In genomic region chr2:25224492-25224765, GRCm38 (mm10) we compare ENCODE assay signal across 8 mouse cellular contexts. TPM values are rescaled to one million over a fixed set of nuclear protein-coding genes. Genes with fewer than 3 reads are reported as not detected.
A peak's percentile ranks its signal among the peaks of the same experiment; 100 is the strongest.
DNase-seq lines count a peak whose midpoint lies in the region; ATAC-seq lines count a peak whose summit lies in the region.

Gene Tubb4b (minus strand): TSS chr2:25224702.

- 0% methylated on average over 17 of the region's 17 CpGs for WGBS in intestine, embryonic 15.5 days

- no peaks in the 10 kb centered on the region for H3K36me3 ChIP-seq in intestine, embryonic 15.5 days

- H3K9ac ChIP-seq in intestine, embryonic 15.5 days: peak within 1 kb of the TSS; percentile 91

- DNase-seq in layer of hippocampus, adult 18-20 months (ENCODE audit: low spot score in 2 of 2): no peak
- DNase-seq in layer of hippocampus, adult 9-10 months (ENCODE audit: low spot score): no peak
- DNase-seq in adrenal gland, postnatal 36 days: no peak
- no peak for DNase-seq in gastrocnemius, postnatal 14 days
- no peak for DNase-seq in Muller cell, postnatal 12 days (ENCODE audit: inconsistent ontology term)
- no peak for DNase-seq in thymus, postnatal 36 days

- H3K4me2 ChIP-seq in intestine, embryonic 15.5 days (replicated peaks): peak within 1 kb of the TSS; percentile 79

- no peak for ATAC-seq in intestine, embryonic 15.5 days
- no peak for ATAC-seq in megakaryocyte-erythroid progenitor cell, adult 5-6 weeks (replicated peaks; ENCODE audit: low FRiP score, low TSS enrichment, poor library complexity, severe bottlenecking)

- no peaks in the 10 kb centered on the region for H3K27me3 ChIP-seq in intestine, embryonic 15.5 days (replicated peaks)

- H3K27ac ChIP-seq in intestine, embryonic 15.5 days: peak within 1 kb of the TSS; percentile 98

- peaks cover 17% of the 10 kb centered on the region for H3K4me1 ChIP-seq in intestine, embryonic 15.5 days (replicated peaks)

- H3K9me3 ChIP-seq in intestine, embryonic 15.5 days: no peaks in the 10 kb centered on the region

- intact Hi-C loops in gastrocnemius, postnatal 14 days (cut with DNase I; ENCODE audit: low total_unique reads): no loop called here

- H3K4me3 ChIP-seq in intestine, embryonic 15.5 days (replicated peaks): peak within 1 kb of the TSS; percentile 96

RNA-seq across cellular contexts. Expression of gene Tubb4b, which starts in this region (rescaled TPM):
- 100 to 1,000 TPM; 277 to 310 TPM for total RNA-seq in layer of hippocampus, adult 18-20 months (2021)
- 100 to 1,000 TPM; 291 to 296 TPM for total RNA-seq in adrenal gland, postnatal 36 days (2021)
- total RNA-seq in gastrocnemius, postnatal 14 days (2021): 100 to 1,000 TPM; 291 to 431 TPM
- 600 and 657 TPM in 2 replicates for polyA plus RNA-seq in intestine, embryonic 15.5 days (2015; fragmentation: Nextera tagmentation; extraction: Ambion mirVana)
- 712 and 769 TPM in 2 replicates for total RNA-seq in megakaryocyte-erythroid progenitor cell, adult 5-6 weeks (2014; fragmentation: Nextera tagmentation)
- 718 and 785 TPM in 2 replicates for total RNA-seq in megakaryocyte-erythroid progenitor cell, adult 5-6 weeks (2017)
